Mouse (Mus musculus): ENCODE measurements around the gene Ppp1r12a.

Gene Ppp1r12a

GRCm38 (mm10) chr10:108333642-108334041, 171.6 kb downstream of the Ppp1r12a start:
- DNase-seq (ENCODE audit: low spot score), result peak; percentile 51
